Mouse (Mus musculus) heart, embryonic 10.5 days (tissue): ENCODE results near the gene Olfr1223. TPM values are rescaled to one million over a fixed set of nuclear protein-coding genes. Genes with fewer than 3 reads are reported as not detected.
"Not testable (repeated sequence)": the region's sequence is repeated elsewhere in the genome, so short reads cannot be mapped to it uniquely, and the experiment has no call there.

ENCODE experiments used
- DNase-seq: peaks from one replicate; pipeline ENCODE4 v3.0.0-alpha.2; 2017; ENCODE audit warnings: low spot score
- H3K27ac ChIP-seq: fragments of 300-500 bp; sonication (generic); 2 replicates; pipeline ENCODE4 v1.5.1; 2016; ENCODE audit warnings: mild to moderate bottlenecking
- H3K27me3 ChIP-seq: fragments of 300-500 bp; sonication (generic); 2 replicates; pipeline ENCODE4 v1.6.1; 2016; ENCODE audit warnings: mild to moderate bottlenecking; ENCODE audit not compliant: poor library complexity, insufficient read depth, severe bottlenecking
- H3K36me3 ChIP-seq: fragments of 300-500 bp; sonication (generic); 2 replicates; pipeline ENCODE4 v1.6.1; 2016; ENCODE audit warnings: mild to moderate bottlenecking, moderate library complexity
- H3K4me1 ChIP-seq: fragments of 300-500 bp; sonication (generic); 2 replicates; pipeline ENCODE4 v1.6.1; 2016; ENCODE audit warnings: mild to moderate bottlenecking
- H3K4me3 ChIP-seq: fragments of 300-500 bp; sonication (generic); 2 replicates; pipeline ENCODE4 v1.5.1; 2016; ENCODE audit warnings: mild to moderate bottlenecking, moderate library complexity
- H3K9me3 ChIP-seq: fragments of 300-500 bp; sonication (generic); 2 replicates; pipeline ENCODE4 v1.6.1; 2016; ENCODE audit warnings: mild to moderate bottlenecking, moderate library complexity
- WGBS: fragments of 180-500 bp; shearing (Covaris S2); methylation state at CpG from one replicate; pipeline ENCODE4 v1.1.7; 2016; 5-methylcytosine and 5-hydroxymethylcytosine counted together
- polyA plus RNA-seq: library from polyadenylated mRNA; unstranded; fragments of >200 nt; fragmentation: Nextera tagmentation; extraction: Ambion mirVana; gene quantifications from 2 replicates; pipeline ENCODE4 v1.2.1, GENCODE M21; 2016

Olfr1223 gene
- not detected in 2 replicates for polyA plus RNA-seq

- H3K27ac ChIP-seq = no peak within 1 kb of the TSS
- H3K27me3 ChIP-seq = no peaks in the 10 kb centered on the region
- 64% methylated on average over 1 of the region's 1 CpGs for WGBS
Observed at GRCm38 (mm10) chr2:89151460-89151859, at the start of gene Olfr1223. Gene Olfr1223 (minus strand): TSS chr2:89151560.

GRCm38 (mm10) chr2:89199948-89200347 lies 48.6 kb upstream of the Olfr1223 start, which contains the start of gene Olfr1226:
Gene Olfr1226 (minus strand): TSS chr2:89200048.
- Histone ChIP-seq H3K4me1 (no peaks in the 10 kb centered on the region), H3K27ac (no peak within 1 kb of the TSS), H3K36me3 (no peaks in the 10 kb centered on the region), H3K9me3 (no peaks in the 10 kb centered on the region), H3K27me3 (no peaks in the 10 kb centered on the region), H3K4me3 (no peak within 1 kb of the TSS)
- WGBS = 60% methylated on average over 2 of the region's 2 CpGs
- DNase-seq = no peak

More at GRCm38 (mm10) chr2:89151460-89151859, at the start of gene Olfr1223:
- no peak for DNase-seq
- H3K9me3 ChIP-seq = no peaks in the 10 kb centered on the region
- H3K36me3 ChIP-seq = no peaks in the 10 kb centered on the region
- no peaks in the 10 kb centered on the region for H3K4me1 ChIP-seq
- H3K4me3 ChIP-seq = no peak within 1 kb of the TSS

GRCm38 (mm10) chr2:89196325-89196982 lies 45.1 kb upstream of the Olfr1223 start:
- WGBS = 88% methylated on average over 3 of the region's 3 CpGs
- H3K36me3 ChIP-seq = no peaks in the 10 kb centered on the region
- H3K27ac ChIP-seq = no peak overlapping the region
- no peaks in the 10 kb centered on the region for H3K27me3 ChIP-seq
- DNase-seq = no peak
- H3K4me1 ChIP-seq = no peaks in the 10 kb centered on the region
- H3K9me3 ChIP-seq = no peaks in the 10 kb centered on the region
- no peak overlapping the region for H3K4me3 ChIP-seq

DNA sequence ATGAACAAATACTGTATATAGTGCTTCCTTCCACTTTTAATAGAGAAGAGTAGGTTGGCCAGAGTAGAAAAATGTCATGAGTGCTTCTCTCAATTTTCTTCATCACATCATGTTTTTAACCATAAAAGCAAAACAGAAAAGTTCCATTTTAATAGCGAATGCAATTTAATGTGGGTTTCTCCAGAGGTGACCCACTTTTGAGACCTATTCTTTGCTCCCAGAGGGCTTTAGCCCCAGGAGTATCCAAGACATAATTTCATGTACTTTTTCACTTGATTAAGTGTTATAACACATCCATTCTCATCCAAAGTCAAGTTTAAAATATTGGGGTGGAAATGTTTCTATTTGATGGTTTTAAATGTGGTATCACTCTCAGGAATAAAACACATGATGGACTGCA lies 23.2 kb upstream of the Olfr1223 start, which contains the start of gene Olfr1225:
Gene Olfr1225 (minus strand): TSS at position 101 of the 400 bp plus-strand sequence.
- H3K4me3 ChIP-seq = no peak within 1 kb of the TSS
- WGBS = 89% methylated on average over 1 of the region's 1 CpGs

GRCm38 (mm10) chr2:89164711-89165110 lies 13.4 kb upstream of the Olfr1223 start:
- H3K36me3 ChIP-seq, H3K27ac ChIP-seq, H3K4me1 ChIP-seq, H3K4me3 ChIP-seq, DNase-seq, H3K9me3 ChIP-seq, H3K27me3 ChIP-seq: not testable (repeated sequence)
- 77% methylated on average over 4 of the region's 4 CpGs for WGBS

More for the DNA sequence above, 23.2 kb upstream of the Olfr1223 start, which contains the start of gene Olfr1225:
- Histone ChIP-seq H3K27ac (no peak within 1 kb of the TSS), H3K36me3 (no peaks in the 10 kb centered on the region), H3K9me3 (no peaks in the 10 kb centered on the region), H3K4me1 (no peaks in the 10 kb centered on the region), H3K27me3 (no peaks in the 10 kb centered on the region)
- no peak for DNase-seq

- not testable (repeated sequence) for DNase-seq, H3K27ac ChIP-seq, H3K27me3 ChIP-seq, H3K36me3 ChIP-seq, H3K9me3 ChIP-seq, H3K4me1 ChIP-seq, H3K4me3 ChIP-seq
- 86% methylated on average over 8 of the region's 8 CpGs for WGBS
Observed at GRCm38 (mm10) chr2:89163991-89164390, 12.6 kb upstream of the Olfr1223 start, which contains the start of gene Olfr1224-ps1. Gene Olfr1224-ps1 (minus strand): TSS chr2:89164091.

GRCm38 (mm10) chr2:89132954-89133353 lies 18.4 kb downstream of the Olfr1223 start, which contains the start of gene Olfr1222:
Gene Olfr1222 (minus strand): TSS chr2:89133054.
- 41% methylated on average over 3 of the region's 3 CpGs for WGBS
- no peaks in the 10 kb centered on the region for H3K9me3 ChIP-seq
- H3K27ac ChIP-seq = no peak within 1 kb of the TSS
- H3K4me3 ChIP-seq = no peak within 1 kb of the TSS
- H3K27me3 ChIP-seq = no peaks in the 10 kb centered on the region
- DNase-seq = no peak
- no peaks in the 10 kb centered on the region for H3K4me1 ChIP-seq
- H3K36me3 ChIP-seq = no peaks in the 10 kb centered on the region

DNA sequence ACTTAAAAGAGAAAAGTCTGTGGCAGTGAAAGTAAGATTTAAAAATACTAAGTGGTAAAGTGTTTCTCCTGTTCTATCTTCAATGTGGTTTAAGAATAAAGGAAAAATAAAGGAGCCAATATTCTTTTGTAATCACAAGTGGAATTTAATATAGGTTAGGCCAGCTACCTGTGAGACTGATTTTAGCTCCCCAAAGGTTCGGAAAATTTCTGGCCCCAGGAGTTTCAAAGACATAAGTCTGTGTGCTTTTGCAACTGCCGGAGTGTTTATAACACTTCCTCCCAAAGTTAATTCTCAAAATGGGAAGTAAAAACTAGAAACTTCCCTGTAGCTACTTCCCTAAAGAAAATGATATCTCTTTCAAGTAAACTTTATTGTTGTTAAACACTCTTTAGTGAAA lies 34.2 kb downstream of the Olfr1223 start, which contains the start of gene Olfr1221:
Gene Olfr1221 (minus strand): TSS at position 101 of the 400 bp plus-strand sequence.
- 82% methylated on average over 2 of the region's 2 CpGs for WGBS
- Histone ChIP-seq H3K27me3 (no peaks in the 10 kb centered on the region), H3K27ac (no peak within 1 kb of the TSS), H3K4me1 (no peaks in the 10 kb centered on the region), H3K4me3 (no peak within 1 kb of the TSS), H3K9me3 (no peaks in the 10 kb centered on the region), H3K36me3 (no peaks in the 10 kb centered on the region)
- no peak for DNase-seq

GRCm38 (mm10) chr2:89106735-89107134 lies 44.6 kb downstream of the Olfr1223 start, which contains the start of gene Olfr1220:
Gene Olfr1220 (minus strand): TSS chr2:89106835.
- Histone ChIP-seq H3K4me1 (no peaks in the 10 kb centered on the region), H3K9me3 (no peaks in the 10 kb centered on the region), H3K36me3 (no peaks in the 10 kb centered on the region), H3K27ac (no peak within 1 kb of the TSS), H3K27me3 (no peaks in the 10 kb centered on the region), H3K4me3 (no peak within 1 kb of the TSS)
- no peak for DNase-seq
- 73% methylated on average over 3 of the region's 3 CpGs for WGBS

- DNase-seq = no peak
- Histone ChIP-seq H3K9me3 (no peaks in the 10 kb centered on the region), H3K4me3 (no peak overlapping the region), H3K36me3 (no peaks in the 10 kb centered on the region), H3K4me1 (no peaks in the 10 kb centered on the region), H3K27me3 (no peaks in the 10 kb centered on the region), H3K27ac (no peak overlapping the region)
Observed at GRCm38 (mm10) chr2:89105651-89106050, 45.7 kb downstream of the Olfr1223 start.

- 95% methylated on average over 1 of the region's 1 CpGs for WGBS
- DNase-seq = no peak
- Histone ChIP-seq H3K9me3 (no peaks in the 10 kb centered on the region), H3K27me3 (no peaks in the 10 kb centered on the region), H3K36me3 (no peaks in the 10 kb centered on the region), H3K4me1 (no peaks in the 10 kb centered on the region), H3K27ac (no peak overlapping the region), H3K4me3 (no peak overlapping the region)
Observed at GRCm38 (mm10) chr2:89093848-89094247, 57.5 kb downstream of the Olfr1223 start.
